Mouse (Mus musculus) left cerebral cortex, postnatal 14 days (tissue): ENCODE results near the gene Acaca. TPM values are rescaled to one million over a fixed set of nuclear protein-coding genes. Genes with fewer than 3 reads are reported as not detected.

Source experiments
- DNase-seq, 2 experiments: peaks; one replicate each; pipeline ENCODE4 v3.0.0; 2021 to 2022; ENCODE audit warnings: low spot score in 2 of 2, mixed read lengths in 1 of 2
- intact Hi-C: fragments of 180-260 bp; cut with DNase I; formaldehyde crosslinking; loops from one replicate; pipeline ENCODE4 v1.15.1; 2025
- total RNA-seq, 2 experiments: library from RNA; stranded (reverse); gene quantifications; 2 replicates each; pipeline ENCODE4 v1.2.3; 2021

Gene Acaca
- total RNA-seq, 2 experiments from 2014 or later = 75.7 to 81.2 TPM

DNA sequence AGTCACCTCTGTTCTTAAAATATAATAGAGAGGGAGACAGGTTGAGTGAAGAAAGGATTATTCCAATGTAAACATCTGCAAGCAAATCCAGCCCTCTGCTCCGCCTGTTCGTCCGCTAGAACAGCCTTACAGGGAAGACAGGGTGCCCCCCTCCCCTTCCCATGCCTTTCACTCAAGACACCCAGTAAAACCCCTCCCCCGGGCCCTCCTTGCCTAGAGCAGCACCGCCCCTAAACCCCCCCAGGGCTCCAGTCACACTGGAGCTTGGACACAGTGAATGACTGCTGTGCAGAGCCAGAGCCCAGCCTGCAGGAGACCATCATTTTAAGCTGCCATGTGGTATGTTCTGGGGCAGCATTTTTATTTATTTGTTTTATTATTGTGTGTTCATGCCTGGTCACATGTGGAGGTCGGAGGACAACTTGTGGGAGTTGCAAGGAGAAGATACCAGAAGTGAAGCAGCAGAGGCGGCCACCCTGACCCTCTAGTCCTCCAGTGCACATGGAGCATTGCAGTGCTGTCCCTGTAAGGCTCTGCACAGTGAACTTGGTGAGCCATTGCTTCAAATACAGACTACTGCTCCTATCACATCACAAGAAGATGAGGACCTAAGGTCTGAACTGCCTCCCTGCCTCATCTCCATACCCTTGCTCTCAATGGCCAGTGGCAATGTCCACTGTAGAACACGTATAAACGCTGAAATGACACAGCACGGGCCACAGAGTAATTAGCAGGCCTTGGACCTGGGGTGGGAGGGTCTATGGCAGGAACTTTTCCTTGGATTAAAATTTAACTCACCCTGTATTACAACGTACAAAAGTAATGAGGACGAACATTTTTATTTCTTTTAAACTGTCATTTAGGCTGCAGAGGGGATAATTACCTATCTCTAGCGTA, 296.5 kb downstream of the Acaca start:
- intact Hi-C loops = no loop called here
- DNase-seq = no peak

- intact Hi-C loops = no loop called here
- no peak for DNase-seq
Observed at GRCm38 (mm10) chr11:84426633-84426998, 297.1 kb downstream of the Acaca start.

- intact Hi-C loops = loop anchor here (2.0 kb wide), 1 partner anchor 365 kb away; no protein-coding TSS in a partner anchor
- DNase-seq = peak; percentile 47 to 69
Observed at GRCm38 (mm10) chr11:84429581-84429980, 300.1 kb downstream of the Acaca start.

- no peak for DNase-seq
- intact Hi-C loops = no loop called here
Observed at GRCm38 (mm10) chr11:84430336-84430735, 300.9 kb downstream of the Acaca start.

GRCm38 (mm10) chr11:84434879-84435278, 305.4 kb downstream of the Acaca start:
- intact Hi-C loops = no loop called here
- DNase-seq = no peak

DNA sequence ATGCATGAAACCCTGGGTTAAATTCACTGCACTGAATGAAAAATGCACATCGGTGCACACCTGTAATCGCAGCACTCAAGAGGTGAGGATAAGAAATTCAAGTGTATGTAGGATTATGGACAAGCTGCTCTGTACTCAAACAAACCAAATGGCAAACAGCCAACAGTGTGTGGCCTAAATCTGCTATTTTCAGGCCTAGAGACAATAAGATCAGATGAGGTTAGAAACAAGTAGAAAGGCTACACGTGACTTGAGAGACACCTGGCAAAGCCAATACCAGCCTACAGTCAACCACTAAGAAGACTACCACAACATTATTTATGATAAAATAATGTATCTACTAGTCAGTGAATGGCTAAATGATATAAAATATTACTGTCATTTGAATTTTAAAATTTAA, 310.9 kb downstream of the Acaca start:
- no peak for DNase-seq
- intact Hi-C loops = no loop called here

DNA sequence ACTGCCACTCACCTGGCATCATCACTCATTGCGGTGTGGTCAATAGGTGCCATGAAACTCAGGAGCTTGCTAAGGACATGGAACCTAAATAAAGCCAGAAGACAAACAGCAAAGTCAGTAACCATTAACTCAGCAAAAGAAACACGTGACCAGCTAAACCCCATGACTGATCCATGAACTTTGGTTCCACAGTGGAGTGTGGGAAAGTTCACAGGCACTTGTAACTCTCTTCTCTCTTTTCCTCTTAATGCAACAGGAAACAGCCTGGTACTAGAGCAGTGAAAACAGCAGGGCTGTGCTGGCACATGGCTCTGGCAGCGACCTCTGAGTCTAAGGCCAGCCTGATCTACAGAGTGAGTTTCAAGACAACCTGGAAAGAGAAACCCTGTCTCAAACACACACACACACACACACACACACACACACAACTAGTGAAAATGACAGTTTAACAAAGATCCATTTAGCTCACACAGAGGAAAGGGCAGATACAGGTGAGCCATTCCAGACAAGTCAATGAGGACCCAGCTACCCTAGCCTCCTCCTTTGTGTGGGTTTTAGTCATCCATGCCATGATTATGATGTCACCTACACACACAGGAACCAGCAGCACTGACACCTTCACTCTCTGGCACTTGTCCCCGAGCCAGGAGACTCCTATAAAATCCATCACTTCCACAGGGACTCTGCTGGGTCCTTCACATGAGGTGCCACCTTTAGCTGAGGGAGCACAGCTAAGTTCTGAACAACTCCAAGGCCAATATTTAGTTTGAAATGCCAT, 313.3 kb downstream of the Acaca start:
- no peak for DNase-seq
- intact Hi-C loops = no loop called here

Other genes starting within 250 kb of the Acaca start
- 10 to 100 TPM; 11.0 to 12.0 TPM for gene Ddx52, start 187.6 kb upstream of the Acaca start, total RNA-seq
- 10 to 100 TPM; 44.3 to 47.7 TPM for gene Synrg, start 165.2 kb upstream of the Acaca start, total RNA-seq
- gene Dusp14, start 60.4 kb upstream of the Acaca start, total RNA-seq = 10 to 100 TPM; 62.4 to 63.7 TPM
- 10 to 100 TPM; 36.0 to 36.4 TPM for gene Tada2a, start 72 bp upstream of the Acaca start, total RNA-seq
- gene Gm11437, start 37.8 kb downstream of the Acaca start, total RNA-seq = not detected